Mouse (Mus musculus) kidney, adult 8-10 months (tissue): ENCODE measurements around the gene Ppip5k2.
"Not testable (repeated sequence)": the region's sequence is repeated elsewhere in the genome, so short reads cannot be mapped to it uniquely, and the experiment has no call there.

ENCODE experiments used
- DNase-seq, 2 experiments: peaks; one replicate each; pipeline ENCODE4 v3.0.0; 2022

Gene Ppip5k2

GRCm38 (mm10) chr1:97769904-97770753 lies at the start of gene Ppip5k2, which contains the start of gene Gin1:
TSS of gene Ppip5k2 (minus strand) at chr1:97770411.
TSS of gene Gin1 (plus strand) at chr1:97770172.
- peak; percentile 94 to 95 for DNase-seq

- DNase-seq: no peak
Observed at GRCm38 (mm10) chr1:97809255-97809912, 39.2 kb upstream of the Ppip5k2 start.

- no peak for DNase-seq
Observed at GRCm38 (mm10) chr1:97804520-97804919, 34.3 kb upstream of the Ppip5k2 start.

GRCm38 (mm10) chr1:97802207-97802902 lies 32.1 kb upstream of the Ppip5k2 start:
- DNase-seq: peak in 1 of 2 experiments; percentile 1

GRCm38 (mm10) chr1:97795936-97796335 lies 25.7 kb upstream of the Ppip5k2 start:
- no peak for DNase-seq

- no peak for DNase-seq
Observed at GRCm38 (mm10) chr1:97794110-97794509, 23.9 kb upstream of the Ppip5k2 start.

GRCm38 (mm10) chr1:97788490-97788889 lies 18.3 kb upstream of the Ppip5k2 start:
- no peak for DNase-seq

GRCm38 (mm10) chr1:97787674-97788073 lies 17.5 kb upstream of the Ppip5k2 start:
- no peak for DNase-seq

GRCm38 (mm10) chr1:97785685-97786393 lies 15.6 kb upstream of the Ppip5k2 start:
- DNase-seq: no peak

GRCm38 (mm10) chr1:97784928-97785327 lies 14.7 kb upstream of the Ppip5k2 start:
- DNase-seq: no peak

GRCm38 (mm10) chr1:97781674-97782073 lies 11.5 kb upstream of the Ppip5k2 start:
- no peak for DNase-seq

- DNase-seq: no peak
Observed at GRCm38 (mm10) chr1:97773973-97774372, 3.8 kb upstream of the Ppip5k2 start.

GRCm38 (mm10) chr1:97773362-97773761 lies 3.2 kb upstream of the Ppip5k2 start:
- no peak for DNase-seq

GRCm38 (mm10) chr1:97771727-97772126 lies 1.5 kb upstream of the Ppip5k2 start:
- DNase-seq: no peak

- no peak for DNase-seq
Observed at GRCm38 (mm10) chr1:97771118-97771517, 907 bp upstream of the Ppip5k2 start.

- DNase-seq: peak in 1 of 2 experiments; percentile 19
Observed at GRCm38 (mm10) chr1:97769294-97769903, 812 bp downstream of the Ppip5k2 start.

- DNase-seq: no peak
Observed at GRCm38 (mm10) chr1:97768906-97769293, 1.3 kb downstream of the Ppip5k2 start.

GRCm38 (mm10) chr1:97768089-97768488 lies 2.1 kb downstream of the Ppip5k2 start:
- DNase-seq: no peak

GRCm38 (mm10) chr1:97765712-97766111 lies 4.5 kb downstream of the Ppip5k2 start:
- not testable (repeated sequence) for DNase-seq

GRCm38 (mm10) chr1:97761477-97761876 lies 8.7 kb downstream of the Ppip5k2 start:
- DNase-seq: no peak

GRCm38 (mm10) chr1:97760598-97760997 lies 9.6 kb downstream of the Ppip5k2 start:
- DNase-seq: no peak

- no peak for DNase-seq
Observed at GRCm38 (mm10) chr1:97759841-97760240, 10.4 kb downstream of the Ppip5k2 start.
